Mouse (Mus musculus) frontal cortex, postnatal 25 days (tissue): ENCODE results near the gene Krt4.
A peak's percentile ranks its signal among the peaks of the same experiment; 100 is the strongest.

Source experiments
- DNase-seq, 2 experiments: peaks; one replicate each; pipeline ENCODE4 v3.0.0; 2022; ENCODE audit warnings: low spot score in 2 of 2

The Krt4 gene

DNA sequence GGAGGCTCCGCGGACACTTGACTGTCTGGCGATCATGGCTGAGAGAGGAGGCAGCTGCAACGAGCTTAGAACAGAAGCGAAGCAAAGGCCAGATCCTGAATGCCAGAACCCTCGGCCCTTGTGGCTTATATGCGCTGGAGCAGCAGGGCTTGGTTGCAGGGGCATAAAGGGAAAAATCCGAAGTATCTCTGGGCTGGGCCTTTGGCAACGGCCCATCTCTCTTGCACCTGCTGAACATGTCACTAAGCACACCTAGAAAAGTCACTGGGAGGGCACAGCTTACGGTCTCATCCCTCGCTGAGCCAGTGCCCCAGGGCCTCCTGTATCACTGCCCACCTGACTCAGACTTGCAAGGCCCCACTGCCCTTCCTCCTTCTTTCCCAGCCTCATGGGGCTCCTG, at the start of gene Krt4:
Gene Krt4, minus strand, starts transcription at position 101 of the 400 bp plus-strand sequence.
- no peak for DNase-seq

DNA sequence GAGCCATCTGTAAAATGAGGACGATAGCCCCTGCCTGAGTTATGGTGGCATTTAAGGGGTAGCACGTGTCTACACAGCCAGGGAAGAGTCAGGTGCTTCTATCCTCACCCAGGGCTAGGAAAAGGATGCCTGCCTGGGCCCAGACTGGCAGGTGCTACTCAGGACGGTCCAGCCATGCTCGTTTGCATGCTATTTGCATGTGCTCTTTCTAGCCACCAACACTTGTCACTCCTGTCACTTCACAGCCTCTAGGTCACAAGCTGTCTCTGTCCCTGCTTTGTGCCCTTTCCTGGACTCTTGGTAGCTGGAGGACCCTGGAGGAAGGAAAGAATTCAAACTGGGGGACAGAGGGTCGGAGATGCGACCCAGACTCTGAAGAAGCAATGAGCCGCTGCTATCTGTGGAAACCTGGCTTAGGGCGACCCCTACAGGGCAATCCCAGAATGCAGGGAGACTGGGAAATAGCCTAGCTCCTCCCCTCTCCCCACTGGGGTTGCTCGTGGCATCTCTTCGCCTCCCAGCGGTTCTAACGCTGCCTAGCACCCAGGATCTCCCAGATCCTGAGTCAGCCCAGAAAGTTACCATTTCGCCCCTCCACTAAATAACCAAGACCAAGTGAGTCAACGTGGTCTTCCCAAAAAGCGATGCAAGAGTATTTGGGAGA, 49.0 kb upstream of the Krt4 start:
- peak; percentile 99 to 100 for DNase-seq

DNA sequence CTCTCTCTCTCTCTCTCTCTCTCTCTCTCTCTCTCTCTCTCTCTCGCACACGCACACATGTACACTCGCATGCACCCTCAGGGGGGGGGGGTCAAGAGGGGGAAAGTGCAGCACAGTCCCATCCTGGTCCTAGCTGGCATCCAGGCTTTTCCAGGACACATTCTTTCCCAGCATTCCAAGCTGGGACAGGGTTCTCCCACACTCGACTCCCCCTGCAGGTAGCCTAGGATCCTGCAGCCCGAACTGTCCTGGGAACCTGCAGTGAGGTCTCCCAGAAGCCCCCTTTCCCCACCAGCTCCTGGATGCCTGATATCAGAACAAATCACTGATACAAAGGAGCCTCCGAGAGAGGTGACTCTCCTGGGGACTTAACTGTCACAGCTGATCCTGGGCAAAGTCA, 46.0 kb upstream of the Krt4 start:
- peak in 1 of 2 experiments; percentile 36 for DNase-seq

DNA sequence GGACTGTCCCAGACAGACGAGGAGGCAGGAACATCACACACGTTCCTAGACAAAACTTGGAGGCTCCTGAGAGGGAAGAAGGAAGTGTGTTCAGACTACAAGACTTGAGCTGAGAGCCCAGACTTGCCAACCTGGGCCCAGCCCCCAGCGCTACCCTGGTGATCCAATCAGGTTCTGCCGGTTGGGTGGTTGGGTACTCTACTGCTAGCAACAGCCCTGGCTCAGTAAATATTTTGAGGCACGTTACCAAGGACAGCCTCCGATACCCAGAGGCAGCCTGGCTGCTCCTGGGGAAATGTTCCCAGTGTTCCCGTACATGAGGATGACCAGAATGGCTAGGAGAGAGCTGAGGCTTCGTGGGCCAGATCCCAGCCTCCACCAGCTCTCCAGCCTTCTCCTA, 42.3 kb upstream of the Krt4 start:
- no peak for DNase-seq

DNA sequence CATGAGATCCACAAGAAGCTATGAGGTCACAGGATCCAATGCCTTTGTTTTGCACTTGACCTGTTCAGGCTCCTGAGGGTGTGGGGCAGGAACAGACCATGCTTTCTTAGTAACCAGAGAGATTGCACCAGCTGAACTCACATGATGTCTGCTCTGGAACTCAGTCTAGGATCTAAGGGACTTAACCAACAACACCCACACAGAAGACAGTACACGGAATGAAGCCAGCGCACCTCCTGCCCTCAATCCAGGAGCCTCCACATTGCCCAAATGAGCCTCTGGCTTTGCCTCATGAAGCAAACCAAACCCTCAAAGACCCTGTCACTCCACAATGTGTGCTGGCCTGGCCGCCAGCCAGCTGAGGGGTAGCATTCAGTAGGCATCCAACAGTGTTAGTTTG, 34.4 kb upstream of the Krt4 start:
- no peak for DNase-seq

DNA sequence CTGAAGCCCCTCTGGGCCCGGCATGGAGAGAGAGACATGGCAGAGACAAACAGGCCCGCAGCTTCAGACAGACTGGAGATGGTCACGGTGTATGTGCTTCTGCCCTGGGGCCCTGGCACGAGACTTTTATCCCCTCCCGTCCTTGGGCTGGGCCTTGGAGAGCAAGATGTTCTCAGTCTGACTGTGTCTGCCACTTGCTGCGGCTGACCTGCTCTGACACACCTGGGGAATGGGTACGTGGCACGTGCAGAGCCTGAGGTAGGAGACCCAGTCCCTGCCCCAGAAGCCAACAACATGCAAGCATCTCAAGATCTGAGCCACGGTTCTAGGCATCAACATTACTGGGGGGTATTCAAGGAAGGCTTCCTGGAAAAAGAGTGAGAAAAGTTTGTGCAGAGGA, 29.7 kb upstream of the Krt4 start, which contains the start of gene Krt78:
Gene Krt78, minus strand, starts transcription at position 101 of the 400 bp plus-strand sequence.
- DNase-seq: no peak

DNA sequence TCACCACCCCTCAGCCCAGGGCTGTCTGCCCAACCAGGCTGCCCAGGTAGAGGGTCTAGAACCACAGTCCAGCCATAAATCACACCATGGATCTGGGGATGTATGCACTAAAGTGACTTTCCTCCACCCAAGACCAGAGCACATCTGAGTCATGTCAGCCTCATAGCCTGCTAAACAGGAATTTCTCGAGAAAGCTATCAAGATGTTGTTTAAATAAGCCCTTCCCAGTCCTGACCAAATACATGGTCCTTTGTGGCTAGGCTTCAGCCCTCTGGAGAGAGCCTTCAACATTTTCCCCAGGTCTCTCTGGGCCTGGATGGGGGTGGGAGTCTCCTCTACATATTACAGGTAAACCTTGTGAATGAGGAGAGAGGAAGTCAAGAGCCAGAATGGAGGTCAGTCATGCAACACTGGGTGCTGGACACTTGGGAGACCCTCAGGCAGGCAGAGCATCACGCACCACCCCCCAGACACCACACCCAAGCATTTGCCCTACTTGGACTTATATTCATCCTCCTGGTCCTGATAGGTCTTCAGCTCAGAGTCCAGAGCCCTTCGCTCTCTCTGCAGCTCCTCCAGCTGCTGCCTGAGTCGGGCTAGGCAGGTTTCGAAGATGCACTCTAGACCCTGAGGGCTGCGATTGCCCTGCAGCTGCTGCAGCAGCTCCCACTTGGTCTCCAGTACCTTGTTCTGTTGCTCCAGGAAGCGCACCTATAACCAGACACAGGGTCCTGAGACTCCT, 28.4 kb upstream of the Krt4 start:
- DNase-seq: no peak

DNA sequence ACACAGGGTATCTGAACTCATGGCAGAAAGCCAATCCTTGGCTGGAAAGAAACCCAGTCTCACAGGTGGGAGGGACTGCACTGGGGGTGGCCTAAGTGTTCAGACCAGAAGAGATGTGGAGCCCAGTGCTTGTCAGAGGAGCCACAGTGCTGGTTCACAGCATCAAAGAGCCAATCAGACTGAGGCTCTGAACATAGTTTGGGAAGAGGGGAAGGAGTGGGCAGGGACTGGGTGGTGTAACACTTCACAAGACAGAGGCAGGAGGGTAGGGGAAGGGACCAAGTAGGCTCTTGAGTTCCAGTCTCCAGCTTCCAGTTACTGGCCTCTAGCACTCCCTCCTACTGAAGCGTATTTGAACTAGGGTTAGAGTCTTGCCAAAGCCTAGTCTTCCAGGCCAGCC, 20.9 kb upstream of the Krt4 start:
- no peak for DNase-seq

DNA sequence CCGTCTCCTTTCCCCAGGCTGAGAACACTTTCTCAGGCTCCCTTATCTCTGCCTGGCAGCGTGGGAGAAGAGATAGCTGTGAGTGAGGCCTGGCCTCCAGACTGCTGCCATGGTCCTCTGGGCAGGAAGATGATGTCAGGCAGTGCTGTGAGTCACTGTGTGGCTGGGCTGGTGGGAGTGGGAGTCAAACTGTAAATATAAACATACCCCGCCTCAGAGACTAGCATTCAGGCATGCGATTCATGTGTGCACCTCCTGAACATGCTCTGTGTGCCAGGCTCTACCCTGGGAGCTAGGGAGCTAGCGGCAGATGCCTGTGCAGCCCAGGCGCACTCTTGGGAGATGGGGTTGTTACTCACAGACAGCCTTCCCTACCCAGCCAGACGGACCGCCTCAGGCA, 17.4 kb upstream of the Krt4 start:
- no peak for DNase-seq

DNA sequence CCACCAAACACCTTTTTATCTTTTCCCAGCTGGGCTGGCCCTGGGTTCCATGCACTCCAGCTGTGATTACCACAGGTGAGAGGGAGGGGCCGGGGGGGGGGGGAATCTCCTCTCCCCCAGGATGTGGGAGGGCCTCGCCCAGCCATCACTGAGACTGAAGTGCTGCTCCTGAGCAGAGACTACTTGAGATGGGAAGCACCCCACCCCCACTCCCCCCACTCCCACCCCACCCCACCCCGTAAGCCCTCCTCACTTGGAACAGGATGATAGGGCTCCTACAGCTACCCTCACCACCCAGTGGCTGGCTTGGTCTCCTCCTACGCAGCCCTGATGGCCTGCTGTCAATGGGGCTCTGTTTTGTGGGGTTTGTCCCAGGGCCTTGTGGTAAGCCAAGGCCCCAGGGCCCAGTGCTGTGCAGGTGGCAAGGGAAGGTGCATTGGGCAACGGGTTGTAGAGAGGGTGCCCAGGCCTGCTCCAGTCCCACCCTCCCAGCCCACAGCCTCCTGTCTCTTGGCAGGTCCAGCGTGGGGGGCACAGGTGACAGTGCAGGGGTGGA, 15.8 kb upstream of the Krt4 start, which contains the start of gene Krt79:
Gene Krt79, minus strand, starts transcription at position 51 of the 556 bp plus-strand sequence.
- no peak for DNase-seq

DNA sequence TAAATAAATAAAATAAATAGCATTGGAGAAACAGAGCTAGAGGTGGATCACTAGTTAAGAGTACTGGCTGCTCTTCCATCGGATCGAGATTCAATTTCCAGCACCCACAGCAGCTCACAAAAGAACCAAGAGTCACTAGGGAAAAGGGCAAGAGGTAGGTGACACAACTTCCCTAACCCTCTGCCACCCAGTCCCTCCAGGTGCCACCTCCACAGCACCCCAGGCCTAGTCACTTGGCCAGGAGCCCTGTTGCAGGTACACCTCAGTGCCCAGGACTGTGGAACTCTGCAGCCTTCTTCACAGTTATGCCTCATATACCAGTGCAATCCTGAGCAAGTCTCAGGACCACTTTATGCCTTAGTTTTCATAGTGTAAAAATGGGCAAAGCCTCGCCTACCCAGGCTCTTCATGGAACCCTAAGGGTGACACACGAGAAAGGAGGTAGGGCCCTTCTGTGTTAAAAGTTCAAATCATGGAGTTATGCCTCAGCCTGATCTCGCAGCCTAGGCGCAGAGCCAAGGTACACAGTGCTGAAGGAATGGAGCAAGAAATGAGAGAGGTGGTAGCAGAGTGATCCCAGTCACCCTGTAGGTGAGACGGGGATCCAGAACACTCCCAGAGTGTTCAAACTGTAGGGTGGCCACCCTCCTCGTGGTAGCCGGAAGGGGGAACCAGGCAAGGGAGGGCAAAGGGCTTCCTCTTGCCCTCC, 14.2 kb upstream of the Krt4 start:
- no peak for DNase-seq

DNA sequence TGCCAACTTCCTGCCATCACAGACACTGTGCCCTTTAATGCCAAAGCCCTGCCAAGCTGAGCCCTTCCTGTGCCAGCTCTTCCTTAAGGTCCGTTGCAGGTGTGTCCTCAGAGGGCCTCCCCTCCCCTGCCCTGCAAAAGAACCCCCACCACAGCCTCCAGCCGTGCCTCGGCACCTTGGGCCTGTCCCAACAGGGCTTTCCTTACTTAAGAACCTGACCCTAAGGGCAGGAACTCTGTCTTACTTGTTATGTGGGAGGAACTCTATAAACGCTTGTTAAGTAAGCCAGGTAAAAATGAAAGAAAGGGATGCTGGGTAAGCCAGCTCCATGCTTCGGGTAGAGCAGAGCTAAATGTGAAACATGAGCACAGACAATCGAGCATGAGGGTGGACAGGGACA, 8.5 kb upstream of the Krt4 start:
- DNase-seq: no peak

DNA sequence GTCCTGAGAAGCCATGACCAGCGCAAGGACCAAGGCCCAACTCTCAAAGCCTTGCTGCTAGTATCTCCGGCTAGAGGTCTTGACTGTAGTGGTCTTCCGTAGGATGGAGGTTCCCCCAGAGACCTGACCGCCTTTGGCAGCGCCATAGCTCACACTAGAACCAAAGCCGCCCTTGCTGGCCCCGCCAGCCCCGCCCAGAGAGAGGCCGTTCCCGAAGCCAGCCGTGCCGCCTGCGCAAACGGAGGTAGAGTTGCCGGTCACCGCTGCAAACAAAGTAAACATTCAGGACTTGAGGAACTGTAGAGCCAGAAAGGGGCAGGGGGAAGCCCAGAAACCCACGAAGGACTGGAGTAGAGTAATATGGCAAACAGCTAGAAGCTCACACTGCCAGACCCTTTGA, 5.1 kb upstream of the Krt4 start:
- no peak for DNase-seq

DNA sequence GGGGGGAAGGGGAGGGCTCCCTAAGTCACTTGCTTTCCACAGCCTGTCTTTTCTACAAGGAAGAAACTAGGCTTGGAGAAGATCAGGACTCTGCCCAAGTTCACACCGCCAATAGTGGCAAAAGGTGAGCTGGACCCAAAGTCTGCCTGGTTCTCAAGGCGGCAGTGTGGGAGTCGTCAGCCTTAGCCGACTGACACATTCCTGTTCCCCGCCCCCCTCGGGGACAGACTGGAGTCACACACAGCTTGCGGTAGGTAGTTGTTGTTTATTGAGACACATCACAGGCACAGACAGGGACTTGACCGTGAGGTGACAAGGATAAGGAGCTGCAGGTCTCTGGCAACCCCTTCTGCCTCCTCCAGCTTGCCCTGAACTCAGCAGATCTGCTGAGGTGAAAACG, 4.6 kb upstream of the Krt4 start:
- DNase-seq: no peak

DNA sequence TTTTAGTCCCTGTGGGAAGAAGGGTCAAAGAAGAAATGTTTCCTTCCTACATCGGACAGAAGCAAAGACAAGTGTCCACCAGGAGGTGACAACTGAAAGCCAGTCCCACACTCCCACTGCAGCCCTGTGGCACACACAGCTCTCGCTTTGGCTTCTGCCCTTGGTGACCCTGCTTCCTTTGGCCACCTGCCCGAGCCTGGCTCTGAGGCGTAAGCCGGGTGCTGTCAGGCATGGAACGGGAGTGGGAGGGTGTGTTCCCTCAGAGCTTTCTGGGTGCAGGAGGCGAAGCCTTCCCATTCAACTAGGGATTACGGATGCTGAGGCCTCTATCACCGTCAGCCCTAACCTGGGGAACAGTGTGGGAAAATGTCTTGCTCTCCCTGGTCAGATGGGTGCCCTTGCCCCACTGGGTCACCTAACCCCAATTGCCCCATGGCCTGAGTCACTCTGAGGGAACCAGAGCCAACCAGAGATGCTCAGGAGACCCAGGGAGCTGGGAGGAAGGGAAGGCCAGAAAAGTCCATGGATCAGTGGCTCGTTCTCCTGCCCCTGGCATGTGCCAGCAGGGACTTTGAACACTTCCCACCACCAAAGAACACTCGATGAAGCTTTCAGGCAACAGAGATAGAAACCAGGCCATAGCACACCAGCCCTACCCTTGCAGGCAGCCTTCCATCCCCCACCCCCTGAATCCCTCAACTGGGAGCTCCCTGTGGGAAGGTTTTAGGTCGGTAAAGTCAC, 3.0 kb upstream of the Krt4 start:
- no peak for DNase-seq

DNA sequence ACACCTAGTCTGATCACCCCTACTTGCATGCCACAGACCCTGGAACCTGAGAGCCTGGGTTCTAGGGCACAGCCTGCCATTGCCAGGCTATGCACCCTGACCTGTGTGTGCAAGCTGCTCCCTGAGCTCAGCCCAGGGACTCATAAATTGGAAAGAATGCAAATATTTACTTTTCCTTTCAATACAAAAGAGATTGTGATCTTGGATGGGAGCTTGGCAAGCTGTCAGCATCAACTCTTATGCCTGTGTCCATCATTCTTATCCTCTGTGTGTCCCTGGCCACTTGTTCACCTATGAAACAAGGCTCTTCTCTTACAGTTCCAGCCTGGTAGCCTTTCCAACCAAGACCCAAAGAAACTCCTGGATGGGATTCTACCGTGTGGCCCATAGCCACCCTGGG, 506 bp upstream of the Krt4 start:
- no peak for DNase-seq

DNA sequence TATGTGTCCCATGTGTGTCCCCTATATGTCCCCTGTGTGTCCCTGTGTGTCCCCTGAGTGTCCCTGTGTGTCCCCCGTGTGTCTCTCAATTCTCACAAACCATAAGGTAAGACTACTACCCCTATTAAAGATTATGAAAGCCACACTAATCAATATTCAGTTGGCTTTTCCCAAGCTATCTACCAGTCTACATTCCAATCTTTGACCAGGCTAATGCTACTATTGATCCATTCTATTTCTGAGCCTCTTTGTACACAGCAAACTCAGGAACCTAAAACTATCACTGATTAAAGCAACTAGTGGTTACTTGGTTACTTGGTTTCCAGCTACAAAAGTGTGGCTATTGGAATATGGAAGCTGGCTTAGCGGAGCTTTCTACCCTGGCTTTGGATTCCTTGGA, 2.2 kb downstream of the Krt4 start:
- DNase-seq: no peak

DNA sequence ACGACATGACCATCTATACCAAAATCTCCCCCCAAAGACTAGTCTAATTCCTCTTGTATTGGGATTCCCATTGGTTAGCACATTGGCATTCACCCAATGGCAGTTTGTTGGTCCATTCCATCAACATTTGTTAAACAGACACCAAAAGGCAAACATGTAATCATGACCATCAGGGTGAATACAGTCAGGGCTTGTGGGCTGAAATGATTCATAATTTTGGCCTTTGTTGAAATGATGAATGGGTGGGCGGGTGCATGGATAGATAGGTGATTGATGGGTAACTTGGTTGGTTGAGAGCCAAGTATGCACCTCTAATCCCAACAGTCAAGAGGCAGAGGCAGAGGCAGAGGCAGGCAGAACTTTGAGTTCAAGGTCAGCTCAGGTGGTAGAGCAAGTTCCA, 8.5 kb downstream of the Krt4 start:
- no peak for DNase-seq

DNA sequence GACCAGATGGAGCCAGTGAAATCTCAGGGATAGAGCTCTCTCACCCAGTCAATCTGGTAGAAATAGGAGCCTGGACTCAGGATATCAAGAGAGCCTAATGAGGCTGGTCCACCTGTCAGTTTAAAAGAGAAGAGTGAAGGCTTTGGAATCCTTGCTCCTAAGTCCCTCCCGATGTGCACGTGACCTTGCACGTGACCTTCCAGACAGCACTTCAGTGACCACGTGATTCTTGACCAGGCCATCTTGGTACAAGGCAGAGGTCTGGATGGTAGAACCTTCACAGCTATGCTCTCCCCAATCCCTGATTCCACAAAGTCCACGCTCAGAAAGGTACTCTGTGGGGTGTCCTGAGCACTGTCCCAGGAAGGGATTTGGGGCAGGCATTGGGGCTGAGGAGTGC, 19.7 kb downstream of the Krt4 start:
- DNase-seq: no peak

DNA sequence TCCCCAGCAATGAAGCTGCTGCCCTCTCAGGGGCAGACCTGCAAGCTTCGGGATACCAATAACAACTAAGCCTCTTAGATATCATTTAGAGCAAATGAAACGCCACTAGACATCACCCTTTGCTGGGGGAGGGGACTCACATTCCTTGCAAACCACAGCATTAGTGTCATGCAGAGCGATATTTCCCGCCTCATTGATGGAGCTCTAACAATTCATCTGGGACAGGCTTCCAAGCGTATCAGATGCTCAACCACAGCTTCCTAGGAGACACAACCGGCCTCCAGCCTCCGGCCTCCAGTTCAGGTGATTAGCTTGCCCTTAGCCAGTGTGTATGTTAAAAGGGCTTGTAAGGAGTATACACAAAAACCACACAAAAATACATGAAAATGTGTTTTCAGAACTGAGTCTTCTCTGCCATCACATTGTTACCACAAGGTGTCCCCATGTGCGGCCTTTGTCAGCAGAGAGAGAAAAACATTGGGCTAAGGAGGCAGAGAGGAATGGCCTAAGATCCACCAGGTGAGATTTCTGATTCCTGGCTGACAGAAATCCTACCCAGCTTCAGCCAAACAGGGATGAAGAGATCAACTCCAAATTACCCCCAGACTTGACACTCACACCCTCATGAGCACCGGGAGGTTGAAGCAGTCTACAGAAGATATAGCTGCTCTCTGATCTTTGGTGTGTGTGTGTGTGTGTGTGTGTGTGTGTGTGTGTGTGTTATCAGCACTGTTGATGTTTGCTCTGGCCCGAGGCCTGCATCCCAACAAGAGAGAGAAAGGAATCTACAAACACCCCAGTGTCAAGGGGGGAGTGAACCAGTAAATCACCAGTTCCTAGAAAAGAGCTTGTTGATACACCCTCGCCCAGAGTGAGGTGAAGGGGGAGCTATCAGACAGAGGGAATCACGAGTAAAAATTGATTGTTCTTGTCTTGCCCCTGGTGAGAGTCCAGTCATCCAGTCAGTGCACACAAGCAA, 22.1 kb downstream of the Krt4 start:
- no peak for DNase-seq

DNA sequence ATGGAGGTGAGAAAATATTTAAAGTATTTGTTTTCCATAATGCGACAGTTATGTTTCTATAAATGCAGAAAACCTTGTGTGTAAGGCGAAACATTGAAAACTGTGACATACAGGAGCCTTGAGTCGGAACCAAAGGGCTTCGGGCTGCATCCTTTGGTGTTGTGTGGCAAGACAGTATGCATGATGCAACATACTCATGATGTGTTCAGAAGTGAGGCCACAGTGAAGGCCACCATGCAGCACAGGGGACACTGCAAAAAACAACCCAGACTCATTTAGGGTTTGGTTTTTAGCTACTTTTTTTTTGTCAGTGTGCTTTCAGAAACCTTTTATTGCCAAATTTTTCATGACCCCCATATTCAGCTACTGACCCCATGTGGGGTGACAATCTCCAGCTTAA, 29.3 kb downstream of the Krt4 start:
- DNase-seq: no peak
